ENCODE assay signal across 20 mouse cellular contexts in the genomic region with DNA sequence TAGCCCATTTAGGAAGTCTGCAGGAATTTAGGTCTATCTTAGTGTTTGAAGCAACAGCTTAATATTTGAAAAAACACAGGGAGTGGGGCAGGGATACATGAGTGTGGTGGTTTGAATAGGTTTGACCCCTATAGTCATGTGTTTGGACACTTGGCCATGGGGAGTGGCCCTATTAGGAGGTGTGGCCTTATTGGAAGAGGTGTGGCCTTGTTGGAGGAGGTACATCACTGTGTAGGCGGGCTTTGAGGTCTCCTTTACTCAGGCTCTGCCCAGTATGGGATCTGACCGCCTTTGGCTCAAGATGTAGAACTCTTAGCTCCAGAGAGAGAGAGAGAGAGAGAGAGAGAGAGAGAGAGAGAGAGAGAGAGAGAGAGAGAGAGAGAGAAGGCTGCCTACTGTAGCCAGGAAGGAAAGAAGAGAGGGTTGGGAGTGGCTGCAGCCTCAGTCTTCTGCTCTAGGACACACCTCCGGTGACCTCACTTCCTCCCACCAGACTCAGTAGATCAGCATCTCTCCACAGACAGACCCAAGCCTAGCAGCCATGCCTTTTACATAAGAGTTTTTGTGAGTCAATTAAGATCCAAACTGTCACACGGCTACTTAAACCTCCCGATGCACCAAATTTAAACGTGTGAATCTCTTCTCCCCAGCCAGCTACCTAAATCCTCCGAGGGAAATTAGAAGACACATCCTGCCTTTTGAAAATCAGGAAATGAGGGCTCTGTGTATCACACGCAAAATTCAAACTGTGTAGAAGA.
A peak's percentile ranks its signal among the peaks of the same experiment; 100 is the strongest.
DNase-seq lines count a peak whose midpoint lies in the region; TF ChIP-seq lines count a peak whose summit lies in the region.
"Had no signal": no experiment of that assay in that cellular context is flagged by ENCODE, and none has a peak within 500 bp of the region (broad histone marks: within the 10 kb centered on the region; RNA-seq: fewer than 3 reads in every experiment).

No protein-coding gene starts in this region.

- peak overlapping the region; percentile 83 for H3K27ac ChIP-seq in left cerebral cortex, adult 2 months
- peak overlapping the region; percentile 93 for H3K27ac ChIP-seq in limb, embryonic 10.5 days
- H3K27ac ChIP-seq: heart, embryonic 13.5 days; hindbrain, embryonic 15.5 days; midbrain, embryonic 15.5 days; neural tube, embryonic 13.5 days had no signal

- intact Hi-C loops in left cerebral cortex, adult 2 months (cut with DNase I), result loop anchor here (2.0 kb wide), 1 partner anchor 47 kb away; no protein-coding TSS in a partner anchor

- H3K9me3 ChIP-seq in limb, embryonic 10.5 days (replicated peaks), result no peaks in the 10 kb centered on the region
- H3K9me3 ChIP-seq: embryonic facial prominence, embryonic 13.5 days; forebrain, embryonic 10.5 days; heart, embryonic 13.5 days; hindbrain, embryonic 15.5 days; midbrain, embryonic 15.5 days; neural tube, embryonic 13.5 days had no signal

- peak in 1 of 2 experiments; percentile 39 for DNase-seq in left cerebral cortex, adult 2 months (ENCODE audit: extremely low spot score in 1 of 2, low spot score in 2 of 2)
- DNase-seq in left cerebral cortex, adult 11 months (ENCODE audit: low spot score), result no peak
- DNase-seq in T-cell, adult 2 months (ENCODE audit: low spot score), result peak; percentile 65
- no peak for DNase-seq in limb, embryonic 10.5 days (ENCODE audit: low spot score)
- peak; percentile 62 for DNase-seq in thymus, postnatal 14 days
- DNase-seq in yolk sac, embryonic 10.5 days (ENCODE audit: low spot score), result no peak
- no peak for DNase-seq in spleen, adult 12 weeks (ENCODE audit: low spot score)
- DNase-seq in urinary bladder, postnatal 14 days (ENCODE audit: low spot score), result no peak
- DNase-seq: adrenal gland, postnatal 14 days; cerebellum, adult 9-11 months; gastrocnemius, postnatal 36 days; kidney, adult 9 months; liver; lung, adult 2 months had no signal

- H3K36me3 ChIP-seq in limb, embryonic 10.5 days, result no peaks in the 10 kb centered on the region
- H3K36me3 ChIP-seq: embryonic facial prominence, embryonic 13.5 days; forebrain, embryonic 10.5 days; heart, embryonic 13.5 days; hindbrain, embryonic 15.5 days; midbrain, embryonic 15.5 days; neural tube, embryonic 13.5 days had no signal

- peaks cover 86% of the 10 kb centered on the region for H3K4me1 ChIP-seq in limb, embryonic 10.5 days

- no peaks in the 10 kb centered on the region for H3K27me3 ChIP-seq in limb, embryonic 10.5 days (ENCODE audit: low read depth, poor library complexity, severe bottlenecking)
- H3K27me3 ChIP-seq: embryonic facial prominence, embryonic 13.5 days; heart, embryonic 13.5 days; hindbrain, embryonic 15.5 days; midbrain, embryonic 15.5 days; neural tube, embryonic 13.5 days had no signal

- no peak for TF ChIP-seq CTCF in left cerebral cortex, adult 2 months (IDR thresholded peaks at IDR 0.05)

- WGBS in limb, embryonic 10.5 days, result 91% methylated on average over 8 of the region's 8 CpGs

- H3K4me3 ChIP-seq in left cerebral cortex, adult 2 months, result no peak overlapping the region
- H3K4me3 ChIP-seq in limb, embryonic 10.5 days, result no peak overlapping the region
- H3K4me3 ChIP-seq: embryonic facial prominence, embryonic 13.5 days; forebrain, embryonic 10.5 days; heart, embryonic 13.5 days; hindbrain, embryonic 15.5 days; midbrain, embryonic 15.5 days; neural tube, embryonic 13.5 days had no signal

Comparison
In these comparisons a context has a peak if more than half of its experiments do, and no peak if none do; other contexts are left out.
1. DNase-seq: peak in T-cell, adult 2 months (single experiment) and thymus, postnatal 14 days (single experiment); none in left cerebral cortex, adult 11 months (single experiment), limb, embryonic 10.5 days (single experiment), yolk sac, embryonic 10.5 days (single experiment), spleen, adult 12 weeks (single experiment) and urinary bladder, postnatal 14 days (single experiment).